Mouse (Mus musculus): ENCODE measurements around the gene Iffo1.

GRCm38 (mm10) chr6:125175469-125175868, 30.4 kb downstream of the Iffo1 start:
- TF ChIP-seq CTCF (IDR thresholded peaks at IDR 0.05; ENCODE audit: low read depth, low read length), result no peak
- TF ChIP-seq POLR2A (IDR thresholded peaks at IDR 0.05; ENCODE audit: borderline replicate concordance, low read depth, low read length), result no peak

Data from bone marrow macrophage, adult 2 months (primary cell).